Mouse (Mus musculus) megakaryocyte, embryonic 14.5 days (primary cell): ENCODE measurements at regions not wholly inside any gene's neighbourhood (a gene's known extent, or its start where the extent isn't known, plus 50 kb on each side); places are given as distances from the start of the nearest gene placed in this dataset.
A peak's percentile ranks its signal among the peaks of the same experiment; 100 is the strongest.

Source experiments
- H3K27me3 ChIP-seq: replicated peaks from 2 replicates; pipeline ENCODE3; 2012; ENCODE audit warnings: inconsistent platforms
- H3K36me3 ChIP-seq: replicated peaks from 2 replicates; pipeline ENCODE3; 2012; ENCODE audit warnings: low read length, inconsistent platforms, mixed read lengths
- H3K4me1 ChIP-seq: 2 replicates; pipeline ENCODE4 v1.6.1; 2012; ENCODE audit warnings: inconsistent platforms
- H3K4me3 ChIP-seq: replicated peaks from 2 replicates; pipeline ENCODE3; 2012; ENCODE audit warnings: moderate library complexity, mild to moderate bottlenecking, inconsistent platforms
- H3K9me3 ChIP-seq: 2 replicates; pipeline ENCODE4 v1.6.1; 2012; ENCODE audit warnings: inconsistent platforms
- FLI1 ChIP-seq: IDR thresholded peaks from 2 replicates; pipeline ENCODE4 v1.6.1; 2012; ENCODE audit warnings: low read length, inconsistent platforms, mixed read lengths
- GATA1 ChIP-seq: IDR thresholded peaks from 3 replicates; pipeline ENCODE4 v1.6.1; 2012; ENCODE audit warnings: mixed read lengths, low read length, inconsistent platforms, borderline replicate concordance

DNA sequence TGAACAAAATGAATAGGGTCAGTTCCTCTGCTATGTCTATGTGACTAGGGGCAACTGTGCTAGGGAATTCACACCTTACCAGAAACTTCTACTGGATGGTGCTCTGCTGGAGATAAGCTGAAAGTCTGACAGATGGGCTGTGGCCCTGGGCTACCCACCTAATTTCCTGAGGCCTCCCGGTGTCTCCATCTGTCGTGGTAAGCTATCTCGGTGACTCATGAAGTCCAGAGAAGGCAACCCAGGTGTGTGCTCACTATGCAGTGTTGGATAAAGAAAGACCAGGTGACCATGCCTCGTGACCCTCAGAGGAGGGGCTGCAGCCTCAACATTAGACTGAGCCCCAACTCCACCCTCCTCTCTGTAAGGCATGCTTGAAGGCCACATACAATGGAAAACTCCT, 64.2 kb upstream of the Smndc1 start:
- Histone ChIP-seq H3K27me3 (peaks cover 53% of the 10 kb centered on the region), H3K4me1 (no peaks in the 10 kb centered on the region), H3K9me3 (no peaks in the 10 kb centered on the region), H3K4me3 (no peak overlapping the region), H3K36me3 (no peaks in the 10 kb centered on the region)
- TF ChIP-seq GATA1 (no peak), FLI1 (no peak)

- no peak overlapping the region for H3K4me3 ChIP-seq
These were observed 63.7 kb upstream of the Smndc1 start for GRCm38 (mm10) chr19:53454059-53454458.

DNA sequence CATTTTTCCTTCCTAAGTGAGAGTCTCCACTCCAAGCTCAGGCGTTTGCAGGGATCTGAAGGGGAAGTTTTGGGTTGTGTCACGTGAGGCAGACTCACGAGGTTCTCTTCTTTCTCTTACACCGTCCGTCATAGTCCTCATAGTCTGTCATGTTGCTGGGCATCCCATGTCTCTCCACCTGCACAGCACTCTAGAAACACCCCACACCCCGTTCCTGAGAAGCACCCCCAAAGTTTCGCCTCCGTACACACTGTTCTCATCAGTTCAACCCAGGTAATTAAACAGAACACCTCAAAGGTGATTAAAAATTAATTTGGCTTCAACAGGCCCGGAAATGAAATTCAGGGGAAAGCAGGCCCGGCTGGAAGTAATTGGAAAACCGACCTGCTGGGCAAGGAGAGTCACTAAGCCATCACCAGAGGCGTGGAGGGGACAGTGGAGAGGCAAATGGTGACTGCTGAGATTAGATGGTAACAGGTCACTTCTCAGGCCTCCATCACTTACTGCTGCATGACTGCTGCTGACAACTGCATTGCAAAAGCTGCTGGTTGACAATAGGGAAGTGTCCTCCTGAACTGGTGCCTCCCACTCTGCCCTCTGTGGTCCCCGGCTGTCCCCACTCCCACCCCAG, 63.1 kb upstream of the Smndc1 start:
- no peaks in the 10 kb centered on the region for H3K4me1 ChIP-seq
- TF ChIP-seq FLI1 (no peak), GATA1 (no peak)

More at GRCm38 (mm10) chr19:53454059-53454458, 63.7 kb upstream of the Smndc1 start:
- no peak for TF ChIP-seq FLI1
- no peak for TF ChIP-seq GATA1
- no peaks in the 10 kb centered on the region for H3K9me3 ChIP-seq
- peaks cover 53% of the 10 kb centered on the region for H3K27me3 ChIP-seq
- H3K36me3 ChIP-seq = no peaks in the 10 kb centered on the region
- no peaks in the 10 kb centered on the region for H3K4me1 ChIP-seq

DNA sequence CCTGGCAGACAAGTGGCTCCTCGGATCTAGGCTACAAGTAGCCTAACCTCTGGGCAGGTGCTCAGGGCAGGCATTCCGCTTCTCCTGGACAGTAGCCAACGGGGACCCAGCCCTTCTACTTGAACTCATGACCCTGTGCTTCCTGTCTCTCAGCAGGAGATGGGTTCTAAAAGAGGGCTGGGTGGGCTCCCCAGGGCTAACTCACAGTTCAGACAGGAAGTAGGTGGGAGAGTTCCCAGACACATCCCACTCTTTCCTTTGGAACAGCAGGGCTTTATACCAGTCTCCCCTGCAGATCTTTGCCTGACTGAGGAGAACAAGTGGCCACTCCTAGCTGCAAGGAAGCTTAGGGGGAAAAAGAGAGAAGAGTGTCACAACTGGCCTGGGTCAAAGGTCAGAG, 62.0 kb upstream of the Smndc1 start:
- H3K4me3 ChIP-seq = no peak overlapping the region
- TF ChIP-seq FLI1 (no peak), GATA1 (no peak)
- H3K4me1 ChIP-seq = no peaks in the 10 kb centered on the region
- no peaks in the 10 kb centered on the region for H3K36me3 ChIP-seq
- H3K27me3 ChIP-seq = peaks cover 50% of the 10 kb centered on the region
- no peaks in the 10 kb centered on the region for H3K9me3 ChIP-seq

More for the DNA sequence above, 63.1 kb upstream of the Smndc1 start:
- no peak overlapping the region for H3K4me3 ChIP-seq
- no peaks in the 10 kb centered on the region for H3K36me3 ChIP-seq
- H3K9me3 ChIP-seq = no peaks in the 10 kb centered on the region
- H3K27me3 ChIP-seq = peaks cover 51% of the 10 kb centered on the region

GRCm38 (mm10) chr19:53451388-53451922, 61.1 kb upstream of the Smndc1 start:
- Histone ChIP-seq H3K4me1 (no peaks in the 10 kb centered on the region), H3K9me3 (no peaks in the 10 kb centered on the region), H3K27me3 (peaks cover 57% of the 10 kb centered on the region), H3K4me3 (no peak overlapping the region), H3K36me3 (no peaks in the 10 kb centered on the region)
- TF ChIP-seq FLI1 (no peak), GATA1 (no peak)

DNA sequence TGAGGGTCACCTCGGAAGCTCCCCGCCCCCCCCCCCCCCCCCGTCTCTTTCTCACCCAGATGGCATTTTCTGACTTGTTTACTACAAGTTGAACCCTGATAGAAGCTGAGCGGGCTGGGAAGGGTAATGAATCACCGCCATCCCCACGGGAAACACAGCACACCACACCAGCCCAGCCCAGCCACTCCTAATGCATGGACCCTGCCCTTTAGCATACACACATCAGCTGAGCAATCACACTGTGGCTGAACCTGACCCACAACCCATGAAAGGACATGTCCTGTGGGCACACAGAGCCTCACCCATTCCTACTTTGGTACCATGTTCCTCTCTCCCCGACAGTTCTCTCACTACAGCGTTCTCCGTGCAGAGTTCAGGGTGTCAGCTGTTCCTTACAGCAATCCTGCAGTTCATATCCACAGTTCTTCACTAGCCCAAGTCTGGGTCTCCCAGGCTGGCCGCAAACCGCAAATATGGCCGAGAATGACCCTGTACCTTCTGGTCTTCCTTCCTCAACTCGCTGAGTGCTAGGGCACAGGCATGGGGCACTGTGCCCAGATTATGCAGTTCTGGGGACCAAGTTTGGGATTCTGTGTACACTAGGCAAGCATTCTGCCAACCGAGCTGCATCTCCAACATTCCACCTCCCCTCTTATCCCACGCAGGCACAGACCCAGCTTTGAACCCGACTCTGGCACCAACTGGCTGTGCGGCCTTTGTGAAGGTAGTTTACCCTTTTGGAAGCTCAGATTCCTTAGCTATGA, 60.4 kb upstream of the Smndc1 start:
- H3K4me1 ChIP-seq = no peaks in the 10 kb centered on the region
- peaks cover 62% of the 10 kb centered on the region for H3K27me3 ChIP-seq
- H3K36me3 ChIP-seq = no peaks in the 10 kb centered on the region
- no peaks in the 10 kb centered on the region for H3K9me3 ChIP-seq
- peak overlapping the region; percentile 33 for H3K4me3 ChIP-seq
- TF ChIP-seq GATA1 (no peak), FLI1 (no peak)

GRCm38 (mm10) chr19:53449137-53449783, 58.9 kb upstream of the Smndc1 start:
- H3K27me3 ChIP-seq = peaks cover 65% of the 10 kb centered on the region
- no peaks in the 10 kb centered on the region for H3K4me1 ChIP-seq
- no peak overlapping the region for H3K4me3 ChIP-seq
- no peaks in the 10 kb centered on the region for H3K9me3 ChIP-seq
- TF ChIP-seq FLI1 (no peak), GATA1 (no peak)
- no peaks in the 10 kb centered on the region for H3K36me3 ChIP-seq

DNA sequence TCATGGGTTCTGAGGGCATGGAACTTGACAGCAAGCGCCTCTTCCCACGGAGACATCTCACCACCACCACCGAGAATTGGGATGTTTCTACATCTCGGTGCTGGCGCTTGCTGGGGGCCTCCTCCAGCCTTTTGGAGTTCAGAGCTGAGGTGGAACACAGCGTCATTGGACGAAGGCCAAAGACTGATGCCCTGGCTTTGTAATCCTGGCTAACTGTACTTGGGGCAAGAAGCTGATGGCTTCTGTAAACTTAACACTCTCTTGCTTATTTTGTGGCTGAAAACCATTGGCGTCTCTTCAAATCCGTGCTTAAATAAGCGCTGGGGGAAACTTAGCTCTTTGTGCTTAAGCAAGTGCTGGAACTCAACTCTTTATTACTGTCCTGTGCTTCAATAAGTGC, 57.8 kb upstream of the Smndc1 start:
- no peak for TF ChIP-seq FLI1
- no peaks in the 10 kb centered on the region for H3K36me3 ChIP-seq
- H3K4me1 ChIP-seq = no peaks in the 10 kb centered on the region
- H3K4me3 ChIP-seq = no peak overlapping the region
- peaks cover 62% of the 10 kb centered on the region for H3K27me3 ChIP-seq
- H3K9me3 ChIP-seq = no peaks in the 10 kb centered on the region

DNA sequence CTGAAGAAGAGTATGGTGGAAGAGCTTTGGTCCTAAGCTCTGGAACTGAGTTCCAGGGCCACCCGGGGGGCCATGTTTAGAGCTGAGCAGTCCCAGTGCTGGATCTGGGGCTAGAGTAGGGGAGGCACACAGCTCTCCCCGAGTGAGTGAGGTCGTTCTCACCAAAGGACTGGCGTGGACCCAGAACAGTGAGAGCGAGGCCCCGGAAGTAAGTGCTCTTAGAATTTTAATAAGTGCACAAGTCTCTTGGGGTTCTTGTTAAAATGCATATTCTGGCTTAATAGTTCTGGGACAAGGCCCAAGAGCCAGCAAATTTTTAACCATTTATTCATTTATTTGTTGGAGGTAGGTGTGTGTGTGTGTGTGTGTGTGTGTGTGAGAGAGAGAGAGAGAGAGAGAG, 57.4 kb upstream of the Smndc1 start:
- Histone ChIP-seq H3K9me3 (no peaks in the 10 kb centered on the region), H3K4me3 (no peak overlapping the region), H3K27me3 (peaks cover 62% of the 10 kb centered on the region), H3K4me1 (no peaks in the 10 kb centered on the region), H3K36me3 (no peaks in the 10 kb centered on the region)
- no peak for TF ChIP-seq GATA1
- no peak for TF ChIP-seq FLI1

DNA sequence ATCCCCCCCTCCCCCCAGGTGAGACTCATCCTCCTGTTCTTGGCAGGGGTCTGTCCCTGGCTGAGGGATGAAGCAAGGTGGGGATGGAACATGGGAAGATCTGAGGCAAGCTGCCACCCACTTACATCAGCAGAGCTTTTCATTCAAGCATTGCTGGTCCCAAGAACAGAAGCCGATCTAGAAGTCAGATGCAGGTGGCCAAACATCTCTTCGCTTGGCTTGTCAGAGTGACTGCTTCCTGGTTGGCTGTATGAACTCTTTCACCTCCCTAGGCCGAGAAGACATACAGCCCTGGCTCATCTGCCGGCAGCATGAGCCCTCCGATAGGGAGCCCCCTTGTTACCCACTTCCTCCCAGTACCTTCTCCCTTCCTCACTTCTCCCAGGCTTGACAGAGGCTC, 55.8 kb upstream of the Smndc1 start:
- H3K4me1 ChIP-seq = no peaks in the 10 kb centered on the region
- H3K36me3 ChIP-seq = no peaks in the 10 kb centered on the region
- peaks cover 61% of the 10 kb centered on the region for H3K27me3 ChIP-seq
- H3K4me3 ChIP-seq = no peak overlapping the region
- no peaks in the 10 kb centered on the region for H3K9me3 ChIP-seq
- TF ChIP-seq GATA1 (no peak), FLI1 (no peak)
